Mouse (Mus musculus) layer of hippocampus, postnatal 36 days (tissue): ENCODE data around the gene Exoc3l. TPM values are rescaled to one million over a fixed set of nuclear protein-coding genes. Genes with fewer than 3 reads are reported as not detected.

Experiments
- DNase-seq, 2 experiments: peaks; one replicate each; pipeline ENCODE4 v3.0.0; 2022
- total RNA-seq, 2 experiments: library from RNA; stranded (reverse); gene quantifications; 2 replicates each; pipeline ENCODE4 v1.2.3; 2021

Exoc3l gene
- total RNA-seq, 2 experiments from 2014 or later, result 1.3 to 1.7 TPM

DNA sequence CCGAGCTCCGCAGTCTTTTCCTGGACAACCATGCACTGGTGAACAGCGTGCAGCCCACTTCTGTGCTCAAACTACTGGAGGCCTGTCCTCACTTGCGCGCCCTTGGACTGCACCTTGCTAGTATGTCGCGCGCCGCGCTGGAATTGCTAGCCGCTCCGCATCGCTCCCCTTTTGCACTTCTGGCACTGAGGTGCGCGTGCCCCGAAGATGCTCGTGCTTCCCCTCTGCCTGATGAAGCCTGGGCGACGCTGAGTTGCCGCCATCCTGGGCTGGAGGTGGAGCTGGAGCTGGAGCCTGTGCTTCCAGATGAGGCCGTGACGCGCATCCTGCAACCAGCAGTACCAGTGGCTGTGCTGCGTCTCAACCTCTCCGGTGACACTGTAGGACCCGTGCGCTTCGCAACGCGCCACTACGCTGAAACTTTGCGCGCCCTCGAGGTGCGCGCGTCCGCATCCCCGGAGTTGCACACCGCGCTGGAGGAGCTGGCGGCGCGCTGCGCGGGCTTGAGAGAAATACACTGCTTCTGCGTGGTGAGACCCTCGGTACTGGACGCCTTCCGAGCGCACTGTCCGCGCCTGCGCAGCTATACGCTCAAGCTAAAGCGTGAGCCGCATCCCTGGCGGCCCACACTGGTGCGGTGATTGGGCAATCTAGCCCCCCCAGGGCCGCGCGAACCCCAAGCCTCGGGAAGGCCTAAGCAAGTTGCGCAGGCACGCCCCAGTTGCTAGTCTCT, 27.4 kb downstream of the Exoc3l start:
- peak; percentile 70 to 79 for DNase-seq

- DNase-seq, result no peak
These were observed 29.1 kb downstream of the Exoc3l start for GRCm38 (mm10) chr8:105266775-105267174.

DNA sequence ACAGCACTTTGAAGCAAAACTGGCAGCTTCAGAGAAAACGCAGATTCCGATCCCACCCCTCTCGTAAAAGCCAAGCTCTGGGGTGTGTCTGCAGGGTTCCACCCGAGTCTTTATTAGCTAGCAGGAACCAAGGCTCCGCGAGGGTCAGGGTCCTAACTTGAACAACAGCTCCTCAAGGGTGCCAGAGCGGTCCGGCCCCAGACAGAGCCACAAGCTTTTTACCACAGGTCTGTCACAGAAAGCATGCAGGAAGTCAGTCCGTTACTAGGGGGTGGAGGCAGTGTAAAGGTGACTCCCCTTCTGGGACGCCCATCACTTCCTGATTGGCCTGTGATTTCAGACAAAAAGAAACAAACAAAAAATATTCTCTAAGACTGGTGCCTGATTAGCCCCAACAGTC, 30.8 kb downstream of the Exoc3l start:
- no peak for DNase-seq

DNA sequence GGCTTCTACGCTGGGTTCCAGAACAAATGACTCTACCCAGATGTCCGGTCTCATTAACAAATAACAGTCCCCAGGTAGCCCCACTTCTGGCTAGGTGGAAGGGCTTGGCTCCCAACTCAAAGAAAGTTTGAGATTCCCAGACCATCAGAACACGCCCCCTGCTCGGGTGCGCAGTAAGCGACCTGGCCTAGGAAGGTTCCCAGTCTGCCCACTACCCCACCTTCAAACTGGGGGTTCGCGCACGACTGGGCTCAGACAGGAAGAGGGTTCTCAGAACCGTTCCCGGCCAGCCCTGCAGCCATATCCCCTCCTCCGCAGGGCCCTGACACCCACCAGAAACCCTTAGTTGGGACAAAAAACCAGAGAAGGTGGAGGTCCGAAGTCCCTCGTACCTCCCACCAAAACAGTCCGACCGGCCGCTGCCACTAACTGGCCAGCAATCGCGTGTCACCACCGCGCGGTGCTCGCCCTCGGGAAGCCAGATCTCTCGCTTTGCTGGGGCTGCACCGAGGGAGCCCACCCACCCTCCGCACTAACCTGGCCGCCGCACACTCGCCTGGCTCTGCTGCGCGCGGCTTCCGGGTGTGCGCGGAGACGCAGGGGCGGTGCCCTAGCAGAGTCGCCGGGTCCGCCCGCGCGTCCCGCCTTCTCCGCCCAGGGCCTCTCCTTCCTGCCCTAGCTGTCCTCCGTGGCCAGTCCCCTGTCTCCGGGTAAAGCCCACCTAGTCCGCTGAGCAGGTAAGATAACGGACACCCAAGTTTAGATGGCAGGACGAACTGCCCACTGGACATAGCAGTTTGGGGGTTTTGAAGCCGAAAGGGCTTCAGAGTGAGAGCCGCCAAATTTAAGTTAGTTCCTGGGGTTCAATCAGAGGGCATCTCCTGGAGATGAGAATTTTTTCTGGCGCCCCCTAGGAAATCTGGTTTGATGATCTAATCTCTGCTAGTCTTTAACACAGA, 31.6 kb downstream of the Exoc3l start, which contains the start of the genes Tradd and Fbxl8:
TSS of gene Tradd (minus strand) at position 586 of the 959 bp plus-strand sequence.
TSS of gene Fbxl8 (plus strand) at position 625 of the 959 bp plus-strand sequence.
- no peak for DNase-seq

GRCm38 (mm10) chr8:105263244-105263912, 32.5 kb downstream of the Exoc3l start:
- DNase-seq, result no peak

- DNase-seq, result no peak
These were observed 34.4 kb downstream of the Exoc3l start for GRCm38 (mm10) chr8:105261326-105261980.

GRCm38 (mm10) chr8:105260371-105261099, 35.4 kb downstream of the Exoc3l start:
- DNase-seq, result no peak

GRCm38 (mm10) chr8:105259721-105260320, 36.1 kb downstream of the Exoc3l start:
- DNase-seq, result peak; percentile 64 to 70

GRCm38 (mm10) chr8:105258911-105259720, 36.8 kb downstream of the Exoc3l start:
- DNase-seq, result no peak

- no peak for DNase-seq
These were observed 38.4 kb downstream of the Exoc3l start for GRCm38 (mm10) chr8:105257318-105258114.

- no peak for DNase-seq
These were observed 40.9 kb downstream of the Exoc3l start, which contains the start of gene B3gnt9 for GRCm38 (mm10) chr8:105254966-105255350. TSS of gene B3gnt9 (minus strand) at chr8:105255153.

- peak; percentile 86 for DNase-seq
These were observed 41.5 kb downstream of the Exoc3l start for GRCm38 (mm10) chr8:105254152-105254965.

- DNase-seq, result no peak
These were observed 42.1 kb downstream of the Exoc3l start for GRCm38 (mm10) chr8:105253766-105254151.

GRCm38 (mm10) chr8:105252680-105253537, 43.0 kb downstream of the Exoc3l start:
- DNase-seq, result no peak

GRCm38 (mm10) chr8:105251954-105252353, 43.9 kb downstream of the Exoc3l start:
- DNase-seq, result no peak

GRCm38 (mm10) chr8:105241016-105241415, 54.9 kb downstream of the Exoc3l start:
- no peak for DNase-seq
